Mouse (Mus musculus): ENCODE results near the gene Scly.
A peak's percentile ranks its signal among the peaks of the same experiment; 100 is the strongest.

Scly gene

GRCm38 (mm10) chr1:91362113-91362512 lies 64.0 kb downstream of the Scly start:
- no peak for DNase-seq (ENCODE audit: low spot score in 2 of 2)

- DNase-seq (ENCODE audit: low spot score in 2 of 2), result no peak
Observed at GRCm38 (mm10) chr1:91364822-91365644, 66.9 kb downstream of the Scly start.

GRCm38 (mm10) chr1:91365816-91366214 lies 67.7 kb downstream of the Scly start:
- DNase-seq (ENCODE audit: low spot score in 2 of 2), result no peak

- DNase-seq (ENCODE audit: low spot score in 2 of 2), result peak; percentile 63 to 74
Observed at GRCm38 (mm10) chr1:91366215-91367108, 68.3 kb downstream of the Scly start, which contains the start of gene Erfe. Gene Erfe (plus strand): TSS chr1:91366430.

DNA sequence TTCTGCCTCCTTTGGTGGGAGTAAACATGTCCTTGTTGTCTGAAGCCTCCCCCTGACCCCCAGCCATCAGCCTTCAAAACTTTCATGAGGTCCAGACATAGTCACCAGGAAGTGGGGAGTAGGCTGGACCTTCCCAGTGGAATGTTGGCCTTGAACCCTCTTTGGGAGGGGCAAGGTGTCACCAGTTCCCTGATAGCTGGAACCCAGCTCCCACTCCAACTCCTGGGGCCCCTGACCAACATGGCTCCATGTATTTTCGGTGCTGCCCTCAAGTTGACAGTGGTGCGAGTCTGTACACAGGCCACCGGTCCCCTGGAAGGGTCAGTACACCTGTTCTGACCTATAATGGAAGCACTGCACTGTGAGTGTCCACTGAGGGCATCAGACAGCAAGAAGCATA lies 69.2 kb downstream of the Scly start:
- DNase-seq (ENCODE audit: low spot score in 2 of 2), result no peak

DNA sequence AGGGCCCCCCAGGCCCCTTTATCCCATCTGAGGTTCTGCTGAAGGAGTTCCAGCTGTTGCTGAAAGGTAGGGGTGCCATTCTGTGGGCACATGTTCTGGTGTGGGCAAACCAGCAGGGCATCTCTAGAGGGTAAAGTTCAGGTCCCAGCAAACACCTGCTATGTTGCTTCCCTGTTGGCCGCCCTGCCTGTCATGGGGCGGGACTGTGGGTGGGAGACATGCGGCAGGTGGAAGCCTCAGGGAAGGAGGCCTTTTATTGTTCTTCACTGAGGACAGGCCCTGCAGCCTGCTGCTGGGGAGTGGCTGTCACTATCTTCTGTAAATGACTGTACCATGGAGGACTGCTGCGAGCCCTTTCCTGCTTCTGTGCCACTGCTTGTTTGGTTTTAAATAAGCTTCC lies 71.3 kb downstream of the Scly start:
- no peak for DNase-seq (ENCODE audit: low spot score in 2 of 2)

- DNase-seq (ENCODE audit: low spot score in 2 of 2), result no peak
Observed at GRCm38 (mm10) chr1:91370055-91370454, 71.9 kb downstream of the Scly start.
